Mouse (Mus musculus) testis, adult 2 months (tissue): ENCODE results near the gene Dgat2.

Source experiments
- CTCF ChIP-seq: fragments of 200-500 bp; IDR thresholded peaks from 2 replicates; pipeline ENCODE4 v1.5.1; 2012; ENCODE audit warnings: low read depth, mild to moderate bottlenecking, inconsistent platforms, low read length, moderate library complexity; ENCODE audit not compliant: control insufficient read depth, insufficient read depth, insufficient replicate concordance
- POLR2A ChIP-seq: fragments of 200-500 bp; IDR thresholded peaks from 2 replicates; pipeline ENCODE4 v1.6.1; 2012; ENCODE audit warnings: low read depth, mild to moderate bottlenecking, inconsistent platforms, low read length, moderate library complexity; ENCODE audit not compliant: control insufficient read depth

DNA sequence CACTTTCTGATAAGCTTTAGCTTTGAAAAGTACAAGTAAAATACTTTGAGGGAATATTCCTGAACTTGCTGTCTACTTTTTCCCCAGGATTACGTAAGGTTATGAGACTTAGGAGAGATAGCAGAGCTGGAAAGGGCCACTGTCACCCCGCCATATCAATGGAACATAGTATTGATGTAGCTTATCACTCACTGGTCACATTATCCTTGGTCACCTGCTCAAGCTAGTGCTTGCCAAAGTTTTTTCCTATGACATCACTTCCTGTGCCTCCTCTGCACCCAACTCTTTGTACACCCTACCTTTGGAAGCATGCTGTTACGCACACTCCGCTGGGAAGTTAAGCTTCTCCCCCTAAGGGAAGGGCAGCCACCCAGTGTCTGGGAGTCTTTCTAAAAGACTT lies 26.2 kb upstream of the Dgat2 start:
- TF ChIP-seq POLR2A (no peak), CTCF (no peak)
